Mouse (Mus musculus) MEL-GATA-1-ER (cell line): ENCODE data around the gene Rhoc.
A peak's percentile ranks its signal among the peaks of the same experiment; 100 is the strongest.
"Not testable (repeated sequence)": the region's sequence is repeated elsewhere in the genome, so short reads cannot be mapped to it uniquely, and the experiment has no call there.

Source experiments
- DNase-seq: peaks from one replicate; pipeline ENCODE4 v3.0.0-alpha.2; 2012; ENCODE audit warnings: low read depth; ENCODE audit errors: extremely low read depth

Rhoc gene

DNA sequence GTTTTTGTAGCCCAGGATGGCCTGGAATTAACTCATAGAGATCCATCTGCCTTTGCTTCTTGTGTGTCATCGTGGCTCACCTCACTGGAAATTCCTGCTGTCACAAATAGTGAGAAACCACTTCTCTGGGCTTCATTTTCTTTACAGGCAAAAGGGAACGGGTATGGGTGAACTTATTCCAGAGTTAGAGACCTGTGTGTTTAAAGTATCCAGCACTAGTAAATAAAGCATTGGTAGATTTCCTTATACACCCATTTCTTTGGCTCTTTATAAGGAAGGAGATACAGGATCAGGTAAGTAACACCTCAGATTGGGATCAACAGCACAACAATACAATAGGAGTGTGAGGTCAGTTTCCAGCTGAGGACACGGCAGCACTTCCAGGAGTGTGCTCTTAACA, at the start of gene Rhoc:
TSS of gene Rhoc (plus strand) at position 301 of the 400 bp plus-strand sequence.
- no peak for DNase-seq

GRCm38 (mm10) chr3:104741954-104742353, 46.2 kb upstream of the Rhoc start:
- no peak for DNase-seq

DNA sequence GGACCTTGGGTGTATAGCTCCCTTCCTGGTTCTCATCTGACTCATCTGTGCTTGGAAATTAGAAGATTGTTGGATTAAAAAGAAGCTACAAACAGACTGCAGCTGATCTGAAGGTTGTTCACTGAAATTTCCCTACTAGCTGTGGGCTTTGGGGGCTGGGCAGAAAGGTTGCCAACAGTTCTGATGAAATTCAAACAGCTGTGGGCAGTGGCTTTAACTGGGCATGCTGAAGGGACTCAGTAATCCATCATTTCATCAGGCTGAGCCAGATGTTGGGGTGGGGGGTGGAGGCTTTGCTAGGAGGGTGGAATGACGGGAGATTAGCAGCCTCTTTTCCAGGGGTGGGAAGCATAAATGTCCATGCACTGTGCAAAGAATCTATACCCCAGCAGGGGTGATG, 45.0 kb upstream of the Rhoc start:
- no peak for DNase-seq

GRCm38 (mm10) chr3:104743864-104744263, 44.3 kb upstream of the Rhoc start:
- DNase-seq: peak; percentile 22

- DNase-seq: not testable (repeated sequence)
These were observed 35.3 kb upstream of the Rhoc start for GRCm38 (mm10) chr3:104752845-104753244.

- peak; percentile 89 for DNase-seq
These were observed 29.8 kb upstream of the Rhoc start for GRCm38 (mm10) chr3:104758406-104758805.

- DNase-seq: no peak
These were observed 29.3 kb upstream of the Rhoc start for GRCm38 (mm10) chr3:104758869-104759268.

DNA sequence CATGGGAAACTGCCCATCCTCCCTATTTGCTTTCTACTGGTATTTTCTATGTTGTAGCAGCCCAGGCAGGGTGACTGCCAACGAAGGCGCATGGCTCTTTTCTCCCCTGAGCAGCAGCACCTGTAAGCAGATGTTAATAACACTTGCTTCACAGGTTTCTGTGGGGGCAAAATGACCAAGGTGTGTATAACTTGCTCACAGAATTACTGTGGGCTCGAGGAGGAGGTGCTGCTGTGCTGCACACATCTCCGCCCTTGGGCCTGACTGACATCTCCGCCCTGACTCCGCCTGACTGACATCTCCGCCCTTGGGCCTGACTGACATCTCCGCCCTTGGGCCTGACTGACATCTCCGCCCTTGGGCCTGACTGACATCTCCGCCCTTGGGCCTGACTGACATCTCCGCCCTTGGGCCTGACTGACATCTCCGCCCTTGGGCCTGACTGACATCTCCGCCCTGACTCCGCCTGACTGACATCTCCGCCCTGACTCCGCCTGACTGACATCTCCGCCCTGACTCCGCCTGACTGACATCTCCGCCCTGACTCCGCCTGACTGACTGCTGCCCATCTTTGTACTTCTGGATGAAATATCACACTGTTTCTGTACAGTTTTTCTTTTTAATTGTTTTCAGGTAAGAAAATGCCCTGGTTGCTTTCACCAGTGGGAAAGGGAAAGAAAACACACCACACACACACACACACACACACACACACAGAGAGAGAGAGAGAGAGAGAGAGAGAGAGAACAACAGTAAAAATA, 25.9 kb upstream of the Rhoc start:
- peak; percentile 60 for DNase-seq

GRCm38 (mm10) chr3:104765021-104765420, 23.2 kb upstream of the Rhoc start:
- DNase-seq: peak; percentile 74

DNA sequence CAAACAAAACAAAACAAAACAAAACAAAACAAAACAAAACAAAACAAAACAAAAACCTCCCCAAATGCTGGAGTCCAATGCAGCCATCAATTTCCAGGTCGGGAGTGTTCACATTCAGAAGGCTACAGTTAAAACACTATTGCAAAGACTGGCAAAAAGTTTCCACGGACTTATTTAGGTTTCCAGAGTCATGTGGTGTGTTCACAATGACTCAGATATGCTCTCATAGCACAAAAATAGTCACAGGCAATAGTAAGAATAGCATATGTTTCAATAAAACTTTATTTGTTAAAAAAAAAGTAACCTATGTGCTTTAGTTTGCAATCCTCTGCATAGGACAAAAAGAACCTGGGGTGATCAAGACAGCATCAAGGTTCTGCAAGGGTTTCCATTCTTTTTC, 21.0 kb upstream of the Rhoc start:
- no peak for DNase-seq

GRCm38 (mm10) chr3:104767716-104768115, 20.5 kb upstream of the Rhoc start:
- DNase-seq: no peak

DNA sequence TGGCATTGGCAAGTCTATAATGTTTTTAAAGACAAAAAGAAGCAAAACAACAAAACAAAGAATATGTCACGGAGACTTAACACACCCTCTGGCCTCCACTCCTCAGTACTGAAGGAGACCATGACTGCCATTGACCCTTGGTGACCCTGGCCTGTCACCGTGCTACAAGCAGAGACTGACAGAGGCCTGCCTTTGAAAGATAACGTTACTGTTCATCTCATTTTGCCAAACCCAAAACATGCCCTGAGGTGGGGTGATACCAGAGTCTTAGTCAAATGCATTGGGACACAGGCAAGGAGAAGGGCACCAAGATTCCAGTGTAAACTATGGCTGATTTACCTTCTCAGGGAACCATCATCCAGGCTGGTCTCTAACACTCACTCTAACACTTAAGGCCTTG, 19.0 kb upstream of the Rhoc start:
- no peak for DNase-seq

DNA sequence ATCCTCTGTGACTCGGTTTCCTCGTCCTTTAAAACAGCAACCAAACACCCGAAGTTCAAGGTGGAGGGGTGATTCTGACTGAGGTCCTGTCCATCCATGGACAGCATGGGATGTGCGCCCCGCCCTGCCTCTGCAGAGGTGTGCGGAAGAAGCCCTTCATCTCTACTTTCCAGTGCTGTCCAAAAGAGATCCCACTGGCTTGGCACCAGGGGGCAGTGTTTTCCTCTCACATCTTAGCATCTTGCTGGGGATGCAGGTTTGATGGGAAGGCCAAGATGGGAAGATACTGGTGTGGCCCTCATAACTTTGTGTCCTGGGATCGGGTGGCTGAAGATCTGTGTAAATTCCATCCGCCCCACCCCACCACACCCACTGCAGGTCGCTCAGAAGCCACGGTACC, 18.1 kb upstream of the Rhoc start:
- peak; percentile 31 for DNase-seq

GRCm38 (mm10) chr3:104770918-104771317, 17.3 kb upstream of the Rhoc start:
- DNase-seq: no peak

DNA sequence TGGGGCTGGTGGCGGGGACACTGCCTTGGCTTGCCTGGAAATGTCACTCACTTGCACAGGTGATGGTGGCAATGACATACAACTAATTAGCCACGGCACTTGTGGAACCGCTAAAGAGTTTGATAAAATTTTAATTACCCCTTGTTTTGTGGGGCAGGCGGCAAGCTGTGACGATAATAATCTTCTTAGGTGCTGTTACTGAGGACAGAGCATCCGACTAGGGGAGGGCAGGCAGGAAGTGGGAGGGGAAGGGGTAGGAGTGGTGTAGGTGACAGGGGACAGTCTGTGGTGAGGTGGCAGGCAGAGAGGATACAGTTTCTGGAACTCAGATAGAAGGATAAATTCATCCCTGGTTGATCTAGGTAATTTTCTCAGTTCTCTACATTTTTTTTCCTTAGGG, 16.7 kb upstream of the Rhoc start:
- DNase-seq: no peak

- no peak for DNase-seq
These were observed 14.9 kb upstream of the Rhoc start for GRCm38 (mm10) chr3:104773301-104773700.

- no peak for DNase-seq
These were observed 10.8 kb upstream of the Rhoc start for GRCm38 (mm10) chr3:104777342-104777741.

GRCm38 (mm10) chr3:104779949-104780348, 8.2 kb upstream of the Rhoc start:
- peak; percentile 75 for DNase-seq

- DNase-seq: peak; percentile 50
These were observed 7.4 kb upstream of the Rhoc start, which contains the start of gene Ppm1j for GRCm38 (mm10) chr3:104780561-104781420. Ppm1j (plus strand) TSS chr3:104781056.

DNA sequence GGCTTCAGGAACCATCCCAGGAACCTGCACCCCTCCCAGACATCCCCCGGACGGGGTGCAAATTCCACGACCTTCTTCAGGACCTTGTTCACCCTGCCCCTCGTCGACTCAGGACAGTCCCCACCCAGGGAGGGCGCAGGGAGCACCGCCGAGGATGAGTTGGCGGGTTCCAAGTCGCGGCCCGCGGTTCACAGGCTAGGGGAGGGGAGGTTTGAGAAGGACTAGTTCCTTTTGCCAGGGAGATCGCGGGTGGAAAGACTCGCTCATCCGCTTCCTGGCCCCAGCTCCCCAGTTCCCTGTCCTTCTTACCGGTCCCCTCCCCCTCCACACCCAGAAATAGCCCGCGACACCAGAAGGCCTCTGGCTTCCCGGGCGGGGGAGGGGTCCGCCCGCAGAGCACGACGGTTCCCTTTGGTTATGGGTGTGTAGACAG, 6.7 kb upstream of the Rhoc start, which contains the start of gene Fam19a3:
TSS of gene Fam19a3 (minus strand) at position 370 of the 433 bp plus-strand sequence.
- DNase-seq: no peak

- no peak for DNase-seq
These were observed 6.0 kb upstream of the Rhoc start for GRCm38 (mm10) chr3:104782061-104782681.
